Mouse (Mus musculus) CD4-positive, CD25-positive, alpha-beta regulatory T cell, adult 2 months (primary cell): ENCODE results near the gene Brip1.

Experiments
- DNase-seq: peaks from one replicate; pipeline ENCODE4 v3.0.0-alpha.2; 2012; ENCODE audit warnings: low read depth, low spot score

Brip1 gene

DNA sequence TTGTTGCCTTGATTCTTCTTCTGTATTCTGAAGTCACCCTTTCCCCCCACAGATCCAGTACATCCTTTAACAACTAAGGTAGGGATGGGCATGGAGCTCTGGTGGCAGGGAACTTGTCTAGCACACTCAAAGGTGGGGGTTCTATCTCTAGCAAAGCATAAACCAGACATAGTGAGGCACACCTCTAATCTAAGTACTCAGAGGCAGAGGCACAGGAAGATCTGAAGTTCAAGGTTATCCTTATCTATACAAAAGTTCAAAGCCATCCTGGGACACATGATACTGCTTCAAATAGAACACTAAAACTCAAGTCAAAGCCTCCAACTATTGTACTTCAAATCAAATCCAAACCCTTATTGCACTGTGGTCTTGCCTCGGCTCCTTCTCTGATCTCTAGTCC, 85.0 kb downstream of the Brip1 start:
- no peak for DNase-seq

DNA sequence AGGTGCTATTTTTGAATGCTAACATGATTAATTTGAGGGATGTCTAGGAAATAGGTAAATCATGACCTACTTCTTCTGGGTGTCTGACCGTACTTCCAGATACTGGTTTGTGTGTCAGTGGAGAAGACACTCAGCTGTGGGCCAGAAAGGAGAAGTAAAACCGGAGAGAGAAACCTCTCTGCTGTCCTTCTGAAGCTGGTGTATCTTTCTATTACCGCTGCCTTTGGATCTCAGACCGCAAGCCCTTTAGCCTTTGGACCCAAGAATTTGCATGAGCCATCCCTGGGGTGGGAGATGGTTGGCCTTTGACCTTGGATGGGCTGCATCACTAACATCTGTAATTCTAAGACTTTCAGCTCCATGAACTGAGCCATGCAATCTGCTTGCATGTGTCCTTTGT, 93.7 kb downstream of the Brip1 start:
- DNase-seq: no peak

DNA sequence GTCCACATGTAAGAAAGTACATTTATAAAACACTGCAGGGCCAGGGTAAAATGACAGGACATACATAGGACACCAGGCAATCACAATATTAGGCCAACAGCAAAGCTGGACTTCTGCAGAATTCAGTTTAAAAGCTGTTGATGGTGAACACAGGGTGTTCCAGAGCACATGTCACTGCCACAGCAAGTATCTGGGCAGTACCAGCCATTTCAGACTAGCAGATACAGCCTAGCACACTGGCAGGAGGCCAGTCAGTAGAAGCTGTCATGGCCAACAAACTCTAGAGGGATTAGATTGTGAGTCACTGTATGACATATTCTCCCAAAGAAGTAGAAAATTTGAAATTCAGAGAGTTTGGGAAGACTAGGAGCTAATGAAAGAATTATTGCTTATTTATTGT, 94.4 kb downstream of the Brip1 start:
- no peak for DNase-seq

DNA sequence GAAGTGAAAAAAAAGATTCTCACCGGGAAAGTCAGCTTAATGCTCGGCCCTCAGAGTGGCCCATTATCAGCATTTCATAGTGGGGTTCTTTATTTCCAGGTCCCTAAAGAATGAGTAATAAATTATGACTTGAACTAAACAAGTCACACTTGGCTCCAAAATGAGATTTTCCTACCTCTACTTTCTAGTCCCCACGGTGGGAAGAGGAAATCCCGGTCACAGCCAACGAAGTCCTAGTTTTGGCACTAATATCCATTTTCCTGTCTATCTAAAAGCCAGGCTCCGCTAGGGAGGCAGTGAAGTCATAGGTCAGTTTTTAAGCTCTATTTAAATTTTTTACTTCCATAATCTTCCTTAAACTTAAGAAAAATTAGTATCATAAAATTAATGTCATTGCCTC, 99.8 kb downstream of the Brip1 start:
- no peak for DNase-seq

DNA sequence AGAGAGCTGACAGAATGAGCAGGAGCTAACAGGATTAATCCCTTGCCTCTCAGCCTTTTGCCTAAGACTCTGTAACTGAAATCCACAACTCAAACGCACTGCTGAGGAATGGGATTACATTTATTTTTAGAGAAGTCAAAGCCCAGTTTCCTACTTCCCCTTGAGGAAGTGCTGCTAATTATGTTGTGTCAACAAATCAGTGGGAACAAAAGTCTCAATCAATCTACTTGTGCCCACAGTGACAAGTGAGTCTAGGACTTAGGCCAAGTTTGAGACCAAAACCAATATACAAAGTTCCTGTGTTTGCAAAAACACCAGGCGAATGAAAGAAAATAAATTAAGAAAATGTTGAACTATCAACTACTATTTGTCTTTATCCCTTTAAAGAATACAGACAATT, 101.7 kb downstream of the Brip1 start:
- no peak for DNase-seq

DNA sequence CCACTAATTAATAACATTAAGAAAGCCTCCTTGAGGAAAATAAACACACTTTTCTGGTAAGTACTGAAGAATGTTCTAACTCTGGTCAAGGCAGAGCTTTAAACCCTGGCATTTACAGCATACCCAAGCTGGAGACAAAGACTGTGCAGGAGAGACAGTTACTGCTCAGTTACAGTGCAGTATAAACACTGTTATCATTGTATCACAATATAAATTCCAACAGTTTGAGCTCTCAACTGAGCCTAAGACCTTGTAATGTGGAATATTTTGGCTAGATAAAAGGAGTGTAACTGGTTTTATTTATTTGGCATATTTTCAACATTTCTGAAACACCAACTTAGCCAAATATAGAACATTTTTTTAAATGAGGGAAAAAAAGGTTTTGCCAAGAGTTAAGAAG, 112.2 kb downstream of the Brip1 start:
- no peak for DNase-seq

DNA sequence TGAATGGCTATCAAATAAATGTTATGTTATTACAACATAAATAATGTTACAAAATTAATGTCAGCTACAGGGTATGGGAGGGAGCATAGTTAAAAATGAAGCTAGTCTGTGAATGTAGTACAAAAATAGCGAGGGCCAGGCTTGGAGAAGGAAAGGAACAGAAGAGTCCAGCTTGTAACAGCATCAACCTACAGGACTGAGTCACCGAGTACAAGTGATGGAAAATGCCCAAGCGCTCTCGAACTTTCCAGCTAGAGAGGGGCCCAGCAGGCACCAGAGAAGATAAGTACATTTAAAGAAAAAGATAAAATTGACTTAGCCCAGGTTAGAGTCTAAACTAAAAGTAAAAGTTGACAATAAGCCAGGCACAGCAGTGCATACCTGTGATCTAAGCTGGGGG, 116.5 kb downstream of the Brip1 start:
- no peak for DNase-seq

DNA sequence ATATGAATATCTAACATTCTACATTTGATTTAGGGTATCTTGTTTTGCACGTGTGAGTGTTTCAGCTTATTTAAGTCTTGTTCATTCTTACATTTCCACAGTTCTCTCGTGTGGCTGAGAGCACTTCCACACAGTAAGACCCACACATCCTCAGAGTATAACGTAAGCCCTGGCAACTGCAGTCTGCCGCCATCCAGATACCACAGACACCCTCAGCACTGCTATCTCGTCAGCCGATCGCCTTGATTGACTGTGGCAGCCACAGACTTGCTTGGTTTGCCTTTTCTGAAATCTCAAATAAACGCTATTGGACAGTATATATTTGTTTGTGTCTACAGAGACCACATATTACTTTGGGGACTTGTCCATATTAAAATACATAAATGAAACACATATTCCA, 123.0 kb downstream of the Brip1 start:
- DNase-seq: peak; percentile 37

DNA sequence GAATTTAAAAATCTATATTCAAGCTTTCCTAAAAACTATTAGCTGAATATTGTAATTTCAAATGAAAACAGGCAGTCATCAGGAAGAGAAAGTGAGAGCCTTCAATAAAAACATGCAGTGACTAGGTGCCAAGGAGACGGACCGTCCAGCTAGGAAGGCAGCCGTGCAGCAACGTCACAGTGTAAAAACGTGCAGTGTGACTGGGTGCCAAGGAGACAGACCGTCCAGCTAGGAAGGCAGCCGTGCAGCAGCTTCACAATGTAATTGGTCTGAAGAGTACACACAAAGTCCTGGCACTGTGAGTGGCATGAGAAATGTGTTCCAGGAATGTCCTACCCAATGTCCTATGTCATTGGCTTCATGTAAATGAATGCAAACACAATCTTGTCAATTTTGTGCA, 124.0 kb downstream of the Brip1 start:
- DNase-seq: no peak

DNA sequence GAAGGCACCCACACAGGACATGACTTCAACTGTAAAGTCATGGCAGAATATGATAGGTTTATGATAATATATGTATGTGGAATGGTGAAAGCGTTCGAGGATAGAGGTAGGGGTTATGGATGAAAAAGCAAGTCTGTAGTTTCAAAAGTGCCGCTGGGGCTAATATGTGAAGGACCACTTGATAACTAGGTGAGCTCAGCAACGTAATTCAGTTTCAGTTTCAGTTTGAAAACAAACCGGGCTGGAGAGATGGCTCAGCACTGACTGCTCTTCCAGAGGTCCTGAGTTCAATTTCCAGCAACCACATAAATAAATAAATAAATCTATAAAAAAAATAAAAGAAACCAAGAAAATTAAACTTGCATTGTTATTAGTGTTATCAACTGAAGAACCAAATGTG, 124.6 kb downstream of the Brip1 start:
- DNase-seq: peak; percentile 56

DNA sequence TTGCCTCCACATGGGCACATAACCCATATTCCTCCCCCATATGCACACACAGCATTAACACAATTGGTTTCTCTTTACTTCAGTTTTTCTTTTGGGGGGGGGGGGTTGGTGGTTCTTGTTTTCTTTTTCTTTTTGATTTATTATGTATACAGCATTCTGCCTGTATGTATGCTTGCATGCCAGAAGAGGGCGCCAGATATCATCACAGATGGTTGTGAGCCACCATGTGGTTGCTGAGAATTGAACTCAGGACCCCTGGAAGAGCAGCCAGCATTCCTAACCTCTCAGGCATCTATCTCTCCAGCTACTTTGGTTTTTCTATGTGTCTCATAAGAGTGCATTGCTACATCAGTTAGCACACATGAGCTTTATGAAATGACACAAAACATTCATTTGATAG, 125.6 kb downstream of the Brip1 start:
- DNase-seq: peak; percentile 62

DNA sequence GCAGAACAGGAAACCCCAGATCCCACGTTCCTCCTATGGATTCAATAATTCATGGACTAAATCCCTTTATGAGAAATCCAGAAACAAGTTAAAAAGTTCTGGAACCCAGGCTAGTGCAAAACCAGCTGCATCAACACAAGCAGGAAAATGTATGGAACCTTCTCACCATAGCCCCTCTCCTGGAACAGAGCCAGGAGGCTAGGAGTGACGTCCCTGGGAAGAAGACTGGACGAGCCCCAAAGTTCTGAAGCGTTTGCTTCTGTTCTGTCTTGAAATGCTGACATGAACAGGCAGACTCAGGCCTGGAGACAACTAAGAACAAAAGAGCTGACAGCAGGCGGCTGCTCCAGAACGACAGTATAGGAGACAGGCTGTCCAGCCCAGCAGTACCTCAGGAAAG, 132.3 kb downstream of the Brip1 start:
- DNase-seq: no peak

DNA sequence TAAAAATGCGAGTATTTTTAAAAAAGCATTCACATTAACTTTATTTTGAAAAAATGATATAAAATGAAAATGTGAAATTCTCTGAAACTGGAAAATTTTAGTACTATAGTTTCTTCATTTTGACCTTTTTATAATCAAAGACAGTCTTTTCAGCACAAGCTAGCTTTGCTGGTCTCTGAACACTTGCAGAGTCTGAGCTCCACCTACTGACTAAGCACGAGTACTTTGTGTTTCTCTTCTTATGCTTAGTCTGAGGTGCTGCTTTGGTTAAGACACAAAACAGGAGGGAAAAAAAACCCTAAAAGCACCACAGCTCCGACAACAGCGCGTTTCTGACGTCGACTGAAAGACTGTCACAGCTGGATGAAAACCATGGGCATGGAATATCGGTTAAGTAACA, 133.8 kb downstream of the Brip1 start:
- no peak for DNase-seq

DNA sequence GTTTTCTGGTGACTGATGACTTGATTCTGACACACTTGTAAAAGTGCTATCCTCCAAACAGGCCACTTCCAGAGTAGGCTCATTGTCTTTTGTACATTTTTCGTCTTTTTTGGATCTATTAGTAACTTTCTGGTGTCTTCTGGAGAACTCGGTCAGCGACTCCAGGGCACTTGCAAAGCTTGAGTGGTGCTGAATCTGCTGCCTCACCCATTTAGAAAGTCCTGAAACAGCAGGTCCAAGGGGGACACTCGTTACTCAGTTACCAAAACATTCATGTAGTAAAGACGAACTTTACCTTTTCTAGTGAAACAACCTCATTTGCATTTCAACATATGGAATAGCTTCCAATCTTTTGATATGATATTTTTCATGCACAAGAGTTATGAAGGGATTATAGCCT, 136.1 kb downstream of the Brip1 start:
- no peak for DNase-seq

DNA sequence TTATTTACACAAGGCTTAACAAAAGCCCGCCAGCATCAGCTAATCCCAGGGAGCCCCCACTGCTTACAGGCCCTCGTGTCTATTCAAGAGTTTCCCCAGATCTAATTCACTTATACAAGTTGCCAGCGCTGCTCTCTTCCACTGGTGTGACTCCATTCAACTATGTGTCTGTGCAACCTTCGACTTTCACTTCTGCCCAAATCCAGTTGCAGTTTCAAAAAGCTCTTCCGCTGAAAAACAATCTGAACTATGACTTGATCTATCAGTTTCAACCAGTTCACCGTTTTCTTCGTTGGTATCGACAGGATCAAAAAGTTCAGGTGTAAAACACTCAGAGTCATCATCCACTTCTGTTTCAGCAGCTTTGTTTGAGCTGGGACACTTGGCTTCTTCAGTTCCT, 139.8 kb downstream of the Brip1 start:
- no peak for DNase-seq

DNA sequence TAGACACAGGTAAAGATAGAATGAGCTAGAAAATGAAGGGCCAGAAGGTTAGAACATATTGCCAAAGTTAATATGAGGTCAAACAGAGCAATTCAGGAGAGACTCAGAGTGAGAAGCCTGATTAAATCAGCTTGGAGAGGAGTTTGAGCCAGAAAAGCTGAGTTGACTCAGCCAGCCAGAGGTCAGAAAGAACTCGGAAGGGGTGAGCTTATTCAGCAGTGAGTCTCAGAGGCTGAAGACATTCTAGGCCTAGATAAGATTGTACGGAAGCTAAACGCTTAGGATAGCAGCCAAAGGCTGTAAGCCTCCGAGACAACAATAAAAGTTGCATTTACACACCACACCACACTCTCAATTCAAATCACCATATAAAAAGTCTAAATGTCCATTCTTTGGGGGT, 141.9 kb downstream of the Brip1 start:
- DNase-seq: no peak

DNA sequence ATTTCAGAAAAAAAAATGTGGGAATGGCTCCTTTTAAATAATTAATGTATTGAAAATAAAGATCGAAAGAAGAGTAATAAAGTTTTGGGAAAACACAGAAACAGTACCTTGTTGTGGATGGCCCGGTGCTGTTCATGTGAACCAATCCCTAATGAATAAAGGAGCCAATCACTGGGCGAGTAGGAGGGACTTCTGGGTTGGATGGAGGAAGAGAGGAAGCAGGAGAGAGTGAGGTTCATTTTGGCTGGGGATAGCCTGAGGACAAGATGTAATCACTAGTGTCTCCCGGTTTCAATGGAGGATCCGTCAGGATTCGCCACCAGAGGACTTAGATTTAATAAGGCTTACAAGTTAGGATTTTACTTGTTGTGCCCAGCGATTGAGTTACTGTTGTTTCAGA, 145.2 kb downstream of the Brip1 start:
- DNase-seq: no peak

DNA sequence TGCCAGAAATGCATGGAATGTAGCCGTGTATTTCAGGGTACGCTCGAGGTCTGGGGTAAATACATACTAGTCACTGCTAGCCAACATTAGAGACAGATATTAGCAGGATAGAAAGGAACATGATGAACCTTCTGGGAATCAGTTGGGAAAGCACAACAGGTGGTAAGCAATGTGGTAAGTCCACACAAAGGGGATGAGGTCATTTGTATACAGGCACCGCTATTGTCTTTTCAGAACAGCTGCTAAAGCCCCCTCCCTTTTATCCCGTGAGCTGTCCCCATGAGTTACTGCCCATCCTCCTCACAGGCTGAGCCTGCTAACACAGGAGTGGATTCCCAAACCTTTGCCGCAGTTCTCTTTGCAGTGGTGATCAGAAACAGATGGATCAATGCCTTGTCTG, 149.6 kb downstream of the Brip1 start:
- no peak for DNase-seq

DNA sequence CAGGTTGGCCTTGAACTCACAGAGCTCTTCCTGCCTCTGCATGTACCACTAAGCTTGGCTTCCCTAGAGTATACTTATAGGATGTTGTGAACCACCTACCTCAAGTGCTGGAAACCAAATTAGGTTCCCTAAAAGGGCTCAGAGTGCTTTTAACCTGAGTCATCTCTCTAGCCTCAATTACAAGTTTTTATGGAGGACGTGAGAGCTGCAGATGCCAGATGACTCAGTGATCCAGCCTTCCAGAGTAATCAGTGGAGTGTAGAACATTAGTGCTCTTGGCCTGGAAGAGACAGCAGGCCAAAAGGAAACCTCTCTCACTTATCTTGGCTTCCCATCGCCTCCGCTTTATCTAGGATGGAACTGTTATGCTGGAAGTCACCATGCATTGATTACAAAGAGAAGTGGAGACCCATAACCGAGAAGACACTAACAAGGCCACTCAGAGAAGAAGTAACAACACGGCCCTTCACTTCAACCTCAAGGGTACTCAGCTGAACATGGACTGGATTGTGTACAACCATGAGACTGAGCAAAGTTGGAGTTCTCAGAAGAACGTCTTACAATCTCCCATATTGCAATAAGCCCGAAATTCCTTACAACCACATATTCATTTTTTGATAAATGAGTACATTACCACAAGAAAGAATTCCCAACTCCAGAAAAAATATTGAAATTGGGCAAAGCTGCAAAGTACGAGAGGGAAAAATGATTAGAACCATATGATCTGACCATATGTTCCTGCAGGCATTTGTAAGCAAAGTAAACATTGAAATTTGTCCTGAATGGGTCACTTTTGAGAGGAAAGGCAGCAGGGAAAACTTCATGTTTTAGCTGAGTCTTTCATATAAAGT, 150.3 kb downstream of the Brip1 start:
- DNase-seq: no peak

DNA sequence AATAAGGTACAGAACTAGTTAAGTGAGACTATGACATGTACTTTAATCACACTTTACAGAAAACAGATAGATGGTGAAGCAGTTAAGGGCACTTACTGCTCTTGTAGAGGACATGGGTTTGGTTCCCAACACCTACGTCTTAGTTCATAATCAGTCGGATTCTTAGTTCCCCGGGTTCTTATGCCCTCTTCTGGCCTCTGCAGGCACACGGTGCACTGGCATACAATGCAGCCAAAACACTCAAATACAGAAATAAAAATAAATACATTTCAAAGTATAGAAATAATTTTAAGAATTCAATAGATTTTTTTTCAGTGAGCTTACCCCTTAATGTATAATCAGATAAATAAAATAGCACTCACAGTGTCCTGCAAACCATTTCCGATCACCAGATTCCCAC, 161.0 kb downstream of the Brip1 start:
- no peak for DNase-seq

DNA sequence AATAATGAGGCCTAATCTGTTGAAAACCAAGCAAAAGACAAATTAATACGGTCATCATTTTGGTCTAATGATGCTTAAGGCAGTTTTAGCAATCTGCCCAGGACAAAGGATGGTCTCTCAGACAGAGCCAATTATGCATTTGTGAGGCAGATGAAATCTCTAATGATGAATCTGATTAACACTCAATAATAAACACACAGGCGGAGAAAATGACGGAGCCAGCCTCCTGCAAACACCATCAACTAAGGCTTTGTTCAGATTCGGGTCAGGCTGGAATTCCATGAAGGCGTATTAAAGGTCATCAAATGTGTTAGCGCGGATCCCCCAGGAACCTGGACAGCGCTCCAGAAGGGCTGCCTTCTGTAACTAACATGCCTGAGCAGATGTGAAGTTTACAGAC, 161.6 kb downstream of the Brip1 start:
- no peak for DNase-seq

DNA sequence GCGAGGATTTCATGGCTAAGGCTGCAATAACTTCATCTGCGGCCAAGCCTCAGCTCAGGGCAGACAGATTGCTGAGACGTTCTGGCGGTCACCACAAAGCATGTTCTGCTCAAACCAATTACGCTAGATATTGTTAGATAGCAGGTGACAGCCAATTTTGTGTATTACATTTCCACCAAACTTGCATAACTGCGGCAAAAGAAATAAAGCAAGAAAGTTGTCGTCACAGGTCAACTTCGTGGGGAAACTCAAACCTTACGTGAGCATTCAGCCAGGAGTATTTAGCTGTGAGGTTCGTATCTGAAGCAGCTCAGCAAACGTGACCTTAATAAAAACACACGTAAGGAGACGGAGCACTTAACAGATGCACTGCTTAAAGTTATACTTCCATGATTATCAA, 162.3 kb downstream of the Brip1 start:
- no peak for DNase-seq

DNA sequence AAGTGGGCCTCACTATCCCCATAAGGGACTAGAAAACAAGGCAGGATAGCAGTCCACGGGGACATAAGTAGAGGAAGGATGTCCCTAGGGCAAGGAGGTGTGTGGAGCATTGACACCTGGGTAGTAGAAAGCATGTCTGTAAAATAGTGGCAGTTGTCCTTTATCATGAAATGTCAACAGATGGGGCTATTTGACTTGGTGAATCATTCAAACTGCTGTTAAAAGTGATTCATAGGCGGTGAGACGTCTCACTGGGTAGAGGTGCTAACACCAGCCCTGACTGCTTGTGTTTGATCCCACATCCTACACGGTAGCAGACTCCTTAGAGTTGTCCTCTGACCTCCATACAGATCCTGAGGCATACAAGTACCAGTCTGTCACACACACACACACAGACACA, 168.1 kb downstream of the Brip1 start:
- DNase-seq: no peak

DNA sequence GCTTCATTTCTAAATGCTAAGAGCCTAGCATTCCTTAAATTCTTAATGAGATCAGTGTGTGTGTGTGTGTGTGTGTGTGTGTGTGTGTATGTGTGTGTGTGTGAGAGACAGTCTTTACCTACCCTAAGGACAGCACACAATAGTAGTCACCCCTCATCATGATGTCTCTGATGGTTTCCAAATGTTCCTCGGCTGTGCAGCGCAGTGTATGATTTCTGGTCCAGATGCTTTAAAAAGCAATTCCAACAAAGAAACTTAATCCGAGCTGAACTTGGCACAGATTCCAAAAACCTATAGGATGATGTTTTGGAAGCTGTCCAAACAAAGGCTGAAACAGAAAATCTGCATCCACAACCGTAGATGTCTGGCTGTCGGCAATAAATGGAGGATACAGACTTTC, 173.0 kb downstream of the Brip1 start:
- DNase-seq: no peak
